Mouse (Mus musculus): ENCODE data around the gene Selplg. TPM values are rescaled to one million over a fixed set of nuclear protein-coding genes. Genes with fewer than 3 reads are reported as not detected.

Selplg gene
- polyA plus RNA-seq, 1 experiment = 274 TPM

DNA sequence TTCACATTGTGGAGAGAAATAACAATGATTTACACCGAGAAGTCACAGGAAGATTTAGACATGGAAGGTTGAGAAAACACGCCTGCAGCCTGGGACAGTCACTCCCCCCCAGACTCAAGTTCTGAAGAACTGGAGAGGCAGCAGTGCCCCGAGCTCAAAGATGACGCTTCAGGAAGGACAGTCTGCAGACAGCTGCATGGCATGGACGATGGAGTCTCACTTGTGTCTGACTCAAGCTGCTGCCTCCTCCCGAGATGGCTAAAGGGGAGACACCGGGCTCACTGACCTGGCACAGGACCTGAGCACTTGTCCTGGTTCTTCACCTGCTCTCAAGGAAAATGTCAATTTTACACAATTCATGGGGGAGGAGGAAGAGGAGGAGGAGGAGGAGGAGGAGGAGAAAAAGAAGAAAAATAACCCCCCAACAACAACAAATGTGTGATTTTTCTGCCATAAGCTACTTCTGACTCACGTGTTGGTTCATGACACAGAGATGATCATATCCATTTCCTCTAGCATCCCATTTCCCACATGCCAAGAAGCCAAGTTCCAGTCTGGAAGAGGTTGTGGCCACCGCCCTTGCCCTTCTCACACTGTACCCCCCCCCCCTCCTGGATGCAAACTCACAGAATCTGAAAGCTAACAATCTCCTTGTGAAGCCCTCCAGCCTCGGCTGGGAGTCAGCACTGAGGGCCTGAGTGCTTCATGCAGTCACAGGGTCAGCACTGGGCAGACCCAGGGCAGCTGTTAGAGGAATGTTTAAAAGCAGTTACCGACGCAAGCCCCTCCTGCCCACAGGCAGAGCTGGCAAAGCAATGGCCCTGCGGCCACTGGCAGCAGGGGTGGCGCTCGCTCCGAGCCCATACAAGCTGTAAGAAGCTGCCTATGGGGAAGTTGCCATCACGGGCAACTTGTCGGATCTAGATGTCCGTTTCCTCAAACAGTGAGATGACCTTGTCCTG lies 41.9 kb upstream of the Selplg start:
- no peak for TF ChIP-seq POLR2A (IDR thresholded peaks at IDR 0.05; ENCODE audit: low read depth, low read length)
- no peak for TF ChIP-seq CTCF (IDR thresholded peaks at IDR 0.05; ENCODE audit: extremely low read depth, insufficient read depth, insufficient read length, insufficient replicate concordance)
- WGBS = 88% methylated on average over 19 of the region's 19 CpGs
- DNase-seq (ENCODE audit: low read depth in 1 of 2, low spot score in 2 of 2) = no peak

DNA sequence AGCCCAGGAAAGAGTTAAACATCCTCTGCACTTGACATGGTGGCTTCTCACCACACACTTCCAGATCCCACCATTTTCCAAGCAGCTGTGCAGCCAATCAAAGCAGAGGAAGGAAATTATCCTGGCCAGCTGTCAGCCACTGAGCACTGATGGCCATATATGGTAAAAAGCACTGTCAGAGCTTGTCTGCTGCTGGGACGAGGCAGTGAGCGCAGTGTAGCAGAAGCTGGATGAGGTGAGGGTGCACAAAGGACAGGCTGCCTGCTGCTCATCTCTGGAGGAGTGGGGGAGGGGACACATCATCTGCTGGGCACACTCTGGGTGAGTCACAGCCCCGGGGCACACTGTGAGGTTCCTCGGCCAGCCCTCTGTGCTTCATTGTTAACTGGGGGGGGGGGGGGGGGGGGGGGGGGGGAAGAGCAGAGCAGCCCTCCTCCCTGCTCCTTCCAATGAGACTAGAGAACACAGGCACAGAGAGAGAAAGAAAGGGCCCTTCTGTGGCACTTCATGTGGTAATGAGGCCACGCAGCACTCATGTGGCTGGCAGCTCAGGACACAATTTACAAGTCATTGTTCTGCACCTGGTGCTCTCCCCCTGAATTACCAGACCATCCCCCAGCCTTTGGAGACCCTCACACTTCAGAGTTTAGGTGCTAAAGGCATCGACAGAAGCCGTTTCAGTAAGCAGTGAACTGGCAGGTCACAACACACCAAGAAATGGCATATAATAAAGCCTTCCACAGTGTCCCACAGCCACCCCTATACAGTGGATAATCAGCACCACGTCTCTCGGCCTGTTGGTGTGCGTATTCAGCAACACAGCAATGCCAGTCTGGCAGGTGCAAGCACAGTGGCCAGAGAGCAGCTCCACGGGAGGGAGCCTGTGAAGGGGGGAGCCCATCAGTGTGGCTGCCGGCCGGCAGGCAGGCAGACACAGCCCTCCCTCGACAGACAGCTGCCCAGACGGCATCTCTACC lies 40.8 kb upstream of the Selplg start:
- no peak overlapping the region for H3K4me3 ChIP-seq (ENCODE audit: extremely low read depth, insufficient read depth, insufficient read length)
- H3K27me3 ChIP-seq (ENCODE audit: control insufficient read depth, insufficient read depth, low read length) = no peaks in the 10 kb centered on the region
- peaks cover 16% of the 10 kb centered on the region; the same call in 1 of the 2 replicates for H3K4me1 ChIP-seq (ENCODE audit: control insufficient read depth, insufficient read depth, insufficient read length)
- peaks cover 7% of the 10 kb centered on the region; the same call in 1 of the 2 replicates for H3K36me3 ChIP-seq (ENCODE audit: control insufficient read depth, insufficient read depth, low read length)
- no peak for TF ChIP-seq POLR2A (IDR thresholded peaks at IDR 0.05; ENCODE audit: low read depth, low read length)
- TF ChIP-seq CTCF (IDR thresholded peaks at IDR 0.05; ENCODE audit: extremely low read depth, insufficient read depth, insufficient read length, insufficient replicate concordance) = no peak
- 66% methylated on average over 13 of the region's 15 CpGs for WGBS
- no peak for DNase-seq (ENCODE audit: low read depth in 1 of 2, low spot score in 2 of 2)
- 0 out of 2 replicates have a peak overlapping the region, but pooled peaks have one; percentile 30 for H3K27ac ChIP-seq (ENCODE audit: insufficient read depth, low read length)

More for the DNA sequence above, 41.9 kb upstream of the Selplg start:
- Histone ChIP-seq H3K27ac (ENCODE audit: insufficient read depth, low read length) (no peak overlapping the region), H3K36me3 (ENCODE audit: control insufficient read depth, insufficient read depth, low read length) (peaks cover 8% of the 10 kb centered on the region; the same call in 1 of the 2 replicates), H3K4me1 (ENCODE audit: control insufficient read depth, insufficient read depth, insufficient read length) (peaks cover 13% of the 10 kb centered on the region; the same call in 1 of the 2 replicates), H3K4me3 (ENCODE audit: extremely low read depth, insufficient read depth, insufficient read length) (no peak overlapping the region), H3K27me3 (ENCODE audit: control insufficient read depth, insufficient read depth, low read length) (no peaks in the 10 kb centered on the region)

DNA sequence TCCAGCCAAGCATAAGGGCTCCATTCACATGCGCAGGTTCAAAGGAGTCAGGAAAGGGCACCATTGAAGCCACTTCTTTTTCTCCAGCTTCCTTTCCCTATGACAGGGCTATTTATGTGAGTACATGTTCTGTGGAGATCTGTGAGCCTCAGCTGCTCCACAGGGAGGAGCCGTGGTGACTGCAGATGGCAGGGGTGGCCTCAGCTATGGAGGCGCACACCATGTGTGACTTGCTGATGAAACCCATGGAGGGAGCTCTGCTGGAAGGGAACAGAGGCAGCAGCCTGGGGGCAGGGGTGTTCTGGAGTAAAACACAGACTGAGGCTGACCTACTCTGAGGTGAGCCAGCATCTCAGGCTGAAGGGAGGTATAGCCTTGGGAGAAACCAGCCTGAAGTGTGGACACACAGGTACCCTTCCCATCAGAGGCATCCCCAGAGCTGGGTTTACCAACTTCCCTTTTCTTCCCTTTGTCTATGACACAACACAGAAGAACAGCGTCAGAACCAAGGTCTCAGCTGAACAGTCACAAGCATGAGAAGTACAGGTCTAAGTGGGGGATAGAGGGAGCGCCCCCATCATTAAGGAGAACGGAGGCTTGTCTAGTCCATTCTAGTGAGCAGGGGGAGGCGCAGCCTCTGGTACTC lies 39.6 kb upstream of the Selplg start:
- WGBS = 76% methylated on average over 7 of the region's 7 CpGs
- no peak for TF ChIP-seq CTCF (IDR thresholded peaks at IDR 0.05; ENCODE audit: extremely low read depth, insufficient read depth, insufficient read length, insufficient replicate concordance)
- TF ChIP-seq POLR2A (IDR thresholded peaks at IDR 0.05; ENCODE audit: low read depth, low read length) = no peak
- no peak for DNase-seq (ENCODE audit: low read depth in 1 of 2, low spot score in 2 of 2)
- Histone ChIP-seq H3K27ac (ENCODE audit: insufficient read depth, low read length) (no peak overlapping the region), H3K4me3 (ENCODE audit: extremely low read depth, insufficient read depth, insufficient read length) (no peak overlapping the region), H3K27me3 (ENCODE audit: control insufficient read depth, insufficient read depth, low read length) (no peaks in the 10 kb centered on the region), H3K36me3 (ENCODE audit: control insufficient read depth, insufficient read depth, low read length) (peaks cover 5% of the 10 kb centered on the region; the same call in 1 of the 2 replicates), H3K4me1 (ENCODE audit: control insufficient read depth, insufficient read depth, insufficient read length) (peaks cover 16% of the 10 kb centered on the region; the same call in 1 of the 2 replicates)

DNA sequence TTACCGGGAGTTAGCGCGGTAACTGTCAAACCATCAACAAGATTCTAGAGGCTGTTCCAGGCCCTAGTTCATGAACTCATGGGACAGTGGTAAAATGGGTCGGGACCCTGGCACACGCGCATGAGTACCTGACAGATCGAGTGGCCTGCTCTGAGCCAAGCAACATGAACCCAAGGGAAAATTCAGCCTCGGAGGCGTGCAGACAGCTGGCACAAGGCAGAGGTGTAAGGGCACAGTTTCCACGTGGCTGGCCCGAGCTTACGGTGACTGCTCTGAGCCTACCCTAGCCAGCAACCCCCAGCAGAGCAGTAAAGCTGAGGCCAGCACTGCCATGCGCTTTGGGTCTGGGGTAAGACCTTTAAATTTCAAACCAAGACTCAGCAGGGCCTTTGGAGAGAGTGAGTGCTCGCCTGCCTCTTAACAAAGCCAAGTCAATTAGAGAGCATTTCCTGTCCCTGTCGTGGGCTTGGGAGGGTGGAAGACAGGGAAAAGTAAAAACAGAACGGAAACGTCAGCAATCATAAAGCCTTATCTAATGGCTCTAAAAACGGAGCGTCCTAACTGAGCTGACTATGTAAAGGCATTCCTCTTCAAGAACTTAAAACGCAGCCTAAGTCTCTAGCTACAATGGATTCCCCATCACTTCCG lies 38.1 kb upstream of the Selplg start:
- peaks cover 16% of the 10 kb centered on the region; the same call in 1 of the 2 replicates for H3K4me1 ChIP-seq (ENCODE audit: control insufficient read depth, insufficient read depth, insufficient read length)
- H3K27me3 ChIP-seq (ENCODE audit: control insufficient read depth, insufficient read depth, low read length) = no peaks in the 10 kb centered on the region
- no peak overlapping the region for H3K27ac ChIP-seq (ENCODE audit: insufficient read depth, low read length)
- WGBS = 42% methylated on average over 21 of the region's 21 CpGs
- H3K4me3 ChIP-seq (ENCODE audit: extremely low read depth, insufficient read depth, insufficient read length) = no peak overlapping the region
- H3K36me3 ChIP-seq (ENCODE audit: control insufficient read depth, insufficient read depth, low read length) = no peaks in the 10 kb centered on the region; the same call in none of the 2 replicates
- TF ChIP-seq CTCF (IDR thresholded peaks at IDR 0.05; ENCODE audit: extremely low read depth, insufficient read depth, insufficient read length, insufficient replicate concordance) (no peak), POLR2A (IDR thresholded peaks at IDR 0.05; ENCODE audit: low read depth, low read length) (no peak)
- no peak for DNase-seq (ENCODE audit: low read depth in 1 of 2, low spot score in 2 of 2)

DNA sequence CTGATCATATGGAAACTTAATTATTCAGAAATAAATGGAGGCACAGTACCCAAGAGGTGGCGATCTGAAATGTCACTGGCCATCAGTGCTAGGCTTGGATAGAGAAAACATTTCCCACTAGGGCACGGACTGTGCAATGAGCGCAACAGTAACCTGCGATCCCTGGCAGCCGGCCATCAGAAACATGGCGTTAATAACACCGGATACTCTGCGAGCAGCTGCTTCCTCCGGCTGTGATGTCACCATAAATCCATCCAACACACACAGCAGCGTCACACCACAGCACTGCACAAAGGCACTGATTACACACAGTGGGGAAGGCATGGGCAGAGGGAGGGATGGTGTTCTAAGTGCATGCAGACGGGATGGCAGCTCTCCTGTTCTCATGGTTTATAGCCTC lies 36.7 kb upstream of the Selplg start:
- Histone ChIP-seq H3K4me1 (ENCODE audit: control insufficient read depth, insufficient read depth, insufficient read length) (peaks cover 16% of the 10 kb centered on the region; the same call in 1 of the 2 replicates), H3K36me3 (ENCODE audit: control insufficient read depth, insufficient read depth, low read length) (peaks cover 6% of the 10 kb centered on the region), H3K27ac (ENCODE audit: insufficient read depth, low read length) (no peak overlapping the region), H3K27me3 (ENCODE audit: control insufficient read depth, insufficient read depth, low read length) (no peaks in the 10 kb centered on the region), H3K4me3 (ENCODE audit: extremely low read depth, insufficient read depth, insufficient read length) (no peak overlapping the region)
- DNase-seq (ENCODE audit: low read depth in 1 of 2, low spot score in 2 of 2) = no peak
- WGBS = 20% methylated on average over 11 of the region's 11 CpGs
- TF ChIP-seq CTCF (IDR thresholded peaks at IDR 0.05; ENCODE audit: extremely low read depth, insufficient read depth, insufficient read length, insufficient replicate concordance) (no peak), POLR2A (IDR thresholded peaks at IDR 0.05; ENCODE audit: low read depth, low read length) (no peak)

All from spleen, adult 2 months (tissue).